Mouse (Mus musculus) intestine, embryonic 14.5 days (tissue): ENCODE data around the gene Ceacam20. TPM values are rescaled to one million over a fixed set of nuclear protein-coding genes. Genes with fewer than 3 reads are reported as not detected.
"Not testable (repeated sequence)": the region's sequence is repeated elsewhere in the genome, so short reads cannot be mapped to it uniquely, and the experiment has no call there.

ENCODE experiments used
- ATAC-seq: fragments of 200-750 bp; cut with Nextera tagmentation; replicated peaks from 2 replicates; pipeline ENCODE4 v1.8.0; 2017; ENCODE audit warnings: low read depth, moderate number of reproducible peaks, moderate TSS enrichment, moderate library complexity; ENCODE audit not compliant: low FRiP score, low TSS enrichment
- DNase-seq: peaks from one replicate; pipeline ENCODE4 v3.0.0-alpha.2; 2018; ENCODE audit warnings: low spot score
- H3K27ac ChIP-seq: fragments of 300-500 bp; sonication (generic); 2 replicates; pipeline ENCODE4 v1.5.1; 2014; ENCODE audit warnings: low read depth, mild to moderate bottlenecking, control low read depth
- H3K27me3 ChIP-seq: fragments of 300-500 bp; sonication (generic); replicated peaks from 2 replicates; pipeline ENCODE4 v1.6.1; 2014; ENCODE audit warnings: low read length, control low read depth; ENCODE audit not compliant: control insufficient read depth, insufficient read depth
- H3K36me3 ChIP-seq: fragments of 300-500 bp; sonication (generic); 2 replicates; pipeline ENCODE4 v1.6.1; 2014; ENCODE audit warnings: low read length, control low read depth; ENCODE audit not compliant: control insufficient read depth, insufficient read depth
- H3K4me1 ChIP-seq: fragments of 300-500 bp; sonication (generic); replicated peaks from 2 replicates; pipeline ENCODE4 v1.6.1; 2014; ENCODE audit warnings: low read length, control low read depth, mixed read lengths; ENCODE audit not compliant: control insufficient read depth, insufficient read depth
- H3K4me2 ChIP-seq: fragments of 300-500 bp; sonication (generic); 2 replicates; pipeline ENCODE4 v1.6.1; 2014; ENCODE audit warnings: low read length
- H3K4me3 ChIP-seq: fragments of 300-500 bp; sonication (generic); 2 replicates; pipeline ENCODE4 v1.5.1; 2014; ENCODE audit warnings: low read depth, low read length, control low read depth, mixed read lengths
- H3K9ac ChIP-seq: fragments of 300-500 bp; sonication (generic); 2 replicates; pipeline ENCODE4 v1.6.1; 2014; ENCODE audit warnings: mild to moderate bottlenecking, low read length
- H3K9me3 ChIP-seq: fragments of 300-500 bp; sonication (generic); 2 replicates; pipeline ENCODE4 v1.6.1; 2016; ENCODE audit warnings: low read length, control low read depth; ENCODE audit not compliant: control insufficient read depth
- WGBS: fragments of 180-500 bp; shearing (Covaris S2); extraction: QIAGEN DNeasy Blood & Tissue Kit; methylation state at CpG from one replicate; pipeline ENCODE4 v1.1.7; 2014; 5-methylcytosine and 5-hydroxymethylcytosine counted together
- polyA plus RNA-seq: library from polyadenylated mRNA; unstranded; fragments of >200 nt; fragmentation: Nextera tagmentation; extraction: Ambion mirVana; gene quantifications from 2 replicates; pipeline ENCODE4 v1.2.1, GENCODE M21; 2014

The Ceacam20 gene
- polyA plus RNA-seq, 1 experiment from 2014 or later = 0.05 TPM

- Histone ChIP-seq H3K9me3 (no peaks in the 10 kb centered on the region), H3K27ac (no peak overlapping the region), H3K4me2 (no peak overlapping the region), H3K36me3 (no peaks in the 10 kb centered on the region), H3K4me3 (no peak overlapping the region), H3K4me1 (peaks cover 9% of the 10 kb centered on the region; the same call in 1 of the 2 replicates), H3K9ac (no peak overlapping the region), H3K27me3 (no peaks in the 10 kb centered on the region)
- ATAC-seq = no peak
- 64% methylated on average over 4 of the region's 4 CpGs for WGBS
- no peak for DNase-seq
Measured at GRCm38 (mm10) chr7:19955861-19956260, 9.4 kb upstream of the Ceacam20 start.

GRCm38 (mm10) chr7:19956341-19956781 lies 8.9 kb upstream of the Ceacam20 start:
- H3K4me2 ChIP-seq = no peak overlapping the region
- no peak overlapping the region for H3K27ac ChIP-seq
- peaks cover 9% of the 10 kb centered on the region; the same call in 1 of the 2 replicates for H3K4me1 ChIP-seq
- WGBS = 2% methylated on average over 7 of the region's 7 CpGs
- ATAC-seq (peak; percentile 43), DNase-seq (peak; percentile 98)
- no peaks in the 10 kb centered on the region for H3K9me3 ChIP-seq
- H3K27me3 ChIP-seq = no peaks in the 10 kb centered on the region
- no peak overlapping the region for H3K9ac ChIP-seq
- H3K36me3 ChIP-seq = no peaks in the 10 kb centered on the region
- H3K4me3 ChIP-seq = no peak overlapping the region

GRCm38 (mm10) chr7:19962423-19962822 lies 2.8 kb upstream of the Ceacam20 start:
- no peak overlapping the region for H3K9ac ChIP-seq
- WGBS = 53% methylated on average over 1 of the region's 1 CpGs
- no peak overlapping the region for H3K4me2 ChIP-seq
- ATAC-seq (no peak), DNase-seq (no peak)
- no peak overlapping the region for H3K4me3 ChIP-seq
- no peaks in the 10 kb centered on the region for H3K9me3 ChIP-seq
- H3K27ac ChIP-seq = no peak overlapping the region
- H3K36me3 ChIP-seq = no peaks in the 10 kb centered on the region
- no peaks in the 10 kb centered on the region for H3K27me3 ChIP-seq
- H3K4me1 ChIP-seq = no peaks in the 10 kb centered on the region

- Histone ChIP-seq H3K27ac (no peak overlapping the region), H3K9me3 (peaks cover 8% of the 10 kb centered on the region; the same call in 1 of the 2 replicates), H3K4me3 (no peak overlapping the region), H3K4me2 (no peak overlapping the region), H3K36me3 (no peaks in the 10 kb centered on the region), H3K4me1 (no peaks in the 10 kb centered on the region), H3K9ac (no peak overlapping the region), H3K27me3 (no peaks in the 10 kb centered on the region)
- WGBS = 80% methylated on average over 3 of the region's 3 CpGs
- DNase-seq (peak; percentile 16), ATAC-seq (no peak)
Measured at GRCm38 (mm10) chr7:19969106-19969505, 3.9 kb downstream of the Ceacam20 start.

GRCm38 (mm10) chr7:19969541-19970090 lies 4.4 kb downstream of the Ceacam20 start:
- H3K4me1 ChIP-seq = no peaks in the 10 kb centered on the region
- ATAC-seq = no peak
- DNase-seq = peak; percentile 38
- H3K4me3 ChIP-seq = no peak overlapping the region
- H3K36me3 ChIP-seq = no peaks in the 10 kb centered on the region
- no peak overlapping the region for H3K27ac ChIP-seq
- 90% methylated on average over 4 of the region's 4 CpGs for WGBS
- no peak overlapping the region for H3K4me2 ChIP-seq
- H3K9ac ChIP-seq = no peak overlapping the region
- H3K27me3 ChIP-seq = no peaks in the 10 kb centered on the region
- H3K9me3 ChIP-seq = peaks cover 8% of the 10 kb centered on the region; the same call in 1 of the 2 replicates

GRCm38 (mm10) chr7:19970196-19970595 lies 5.0 kb downstream of the Ceacam20 start:
- no peak for DNase-seq
- WGBS = 96% methylated on average over 8 of the region's 8 CpGs
- no peak overlapping the region for H3K4me3 ChIP-seq

GRCm38 (mm10) chr7:19971516-19971915 lies 6.3 kb downstream of the Ceacam20 start:
- H3K36me3 ChIP-seq = no peaks in the 10 kb centered on the region
- H3K4me1 ChIP-seq = no peaks in the 10 kb centered on the region
- H3K4me2 ChIP-seq = no peak overlapping the region
- peaks cover 8% of the 10 kb centered on the region; the same call in 1 of the 2 replicates for H3K9me3 ChIP-seq
- 90% methylated on average over 4 of the region's 4 CpGs for WGBS
- no peak overlapping the region for H3K9ac ChIP-seq
- ATAC-seq (no peak), DNase-seq (no peak)
- no peak overlapping the region for H3K4me3 ChIP-seq
- H3K27me3 ChIP-seq = no peaks in the 10 kb centered on the region
- no peak overlapping the region for H3K27ac ChIP-seq

More at GRCm38 (mm10) chr7:19970196-19970595, 5.0 kb downstream of the Ceacam20 start:
- Histone ChIP-seq H3K4me2 (no peak overlapping the region), H3K36me3 (no peaks in the 10 kb centered on the region), H3K27me3 (no peaks in the 10 kb centered on the region), H3K9me3 (peaks cover 8% of the 10 kb centered on the region; the same call in 1 of the 2 replicates), H3K27ac (no peak overlapping the region), H3K9ac (no peak overlapping the region), H3K4me1 (no peaks in the 10 kb centered on the region)
- no peak for ATAC-seq

- H3K27ac ChIP-seq, H3K4me3 ChIP-seq, H3K27me3 ChIP-seq, ATAC-seq, H3K4me2 ChIP-seq, H3K4me1 ChIP-seq, H3K9me3 ChIP-seq, DNase-seq, H3K9ac ChIP-seq, H3K36me3 ChIP-seq: not testable (repeated sequence)
- 63% methylated on average over 8 of the region's 8 CpGs for WGBS
Measured at GRCm38 (mm10) chr7:19991165-19991564, 26.0 kb downstream of the Ceacam20 start, which contains the start of gene Nlrp9b. Gene Nlrp9b, plus strand, starts transcription at chr7:19991465.

GRCm38 (mm10) chr7:19996721-19997120 lies 31.5 kb downstream of the Ceacam20 start:
- not testable (repeated sequence) for H3K4me2 ChIP-seq, H3K36me3 ChIP-seq, DNase-seq, ATAC-seq, H3K27me3 ChIP-seq, H3K9me3 ChIP-seq, H3K4me1 ChIP-seq, H3K9ac ChIP-seq, H3K27ac ChIP-seq, H3K4me3 ChIP-seq
- 65% methylated on average over 3 of the region's 3 CpGs for WGBS
